Mouse (Mus musculus) kidney, postnatal 0 days (tissue): ENCODE measurements at regions not wholly inside any gene's neighbourhood (a gene's known extent, or its start where the extent isn't known, plus 50 kb on each side); places are given as distances from the start of the nearest gene placed in this dataset.
A peak's percentile ranks its signal among the peaks of the same experiment; 100 is the strongest.

ENCODE experiments used
- ATAC-seq: fragments of 200-750 bp; cut with Nextera tagmentation; replicated peaks from 2 replicates; pipeline ENCODE4 v1.8.0; 2017; ENCODE audit warnings: low read depth, moderate number of reproducible peaks, moderate TSS enrichment, moderate library complexity; ENCODE audit not compliant: low FRiP score
- DNase-seq: peaks from one replicate; pipeline ENCODE4 v3.0.0-alpha.2; 2016; ENCODE audit warnings: low spot score
- H3K27ac ChIP-seq: fragments of 300-500 bp; sonication (generic); 2 replicates; pipeline ENCODE4 v1.5.1; 2014; ENCODE audit warnings: mild to moderate bottlenecking
- H3K27me3 ChIP-seq: fragments of 300-500 bp; sonication (generic); 2 replicates; pipeline ENCODE4 v1.6.1; 2014; ENCODE audit warnings: low read length, mixed read lengths; ENCODE audit not compliant: insufficient read depth
- H3K36me3 ChIP-seq: fragments of 300-500 bp; sonication (generic); 2 replicates; pipeline ENCODE4 v1.6.1; 2014; ENCODE audit warnings: low read length, mixed read lengths; ENCODE audit not compliant: insufficient read depth
- H3K4me1 ChIP-seq: fragments of 300-500 bp; sonication (generic); replicated peaks from 2 replicates; pipeline ENCODE4 v1.6.1; 2014; ENCODE audit warnings: antibody characterized with exemption, low read length, mixed read lengths; ENCODE audit not compliant: insufficient read depth
- H3K4me2 ChIP-seq: fragments of 300-500 bp; sonication (generic); 2 replicates; pipeline ENCODE4 v1.6.1; 2014; ENCODE audit warnings: mild to moderate bottlenecking, low read length, moderate library complexity, mixed read lengths
- H3K4me3 ChIP-seq: fragments of 300-500 bp; sonication (generic); replicated peaks from 2 replicates; pipeline ENCODE4 v1.5.1; 2014; ENCODE audit warnings: low read depth, low read length
- H3K9ac ChIP-seq: fragments of 300-500 bp; sonication (generic); 2 replicates; pipeline ENCODE4 v1.6.1; 2014; ENCODE audit warnings: low read depth, low read length
- H3K9me3 ChIP-seq: fragments of 300-500 bp; sonication (generic); replicated peaks from 2 replicates; pipeline ENCODE4 v1.6.1; 2016; ENCODE audit warnings: low read length, inconsistent platforms, mixed read lengths
- CTCF ChIP-seq: IDR thresholded peaks from 2 replicates; pipeline ENCODE4 v1.5.1; 2016; ENCODE audit warnings: antibody characterized with exemption, low read depth, mild to moderate bottlenecking, moderate library complexity
- WGBS: fragments of 180-500 bp; shearing (Covaris S2); extraction: QIAGEN DNeasy Blood & Tissue Kit; methylation state at CpG from one replicate; pipeline ENCODE4 v1.1.7; 2014; 5-methylcytosine and 5-hydroxymethylcytosine counted together

- WGBS: 79% methylated on average over 5 of the region's 5 CpGs
- no peak for TF ChIP-seq CTCF
- Histone ChIP-seq H3K4me2 (no peak overlapping the region), H3K4me3 (no peak overlapping the region), H3K9ac (no peak overlapping the region), H3K27ac (no peak overlapping the region), H3K27me3 (no peaks in the 10 kb centered on the region), H3K4me1 (no peaks in the 10 kb centered on the region), H3K36me3 (no peaks in the 10 kb centered on the region), H3K9me3 (no peaks in the 10 kb centered on the region)
- ATAC-seq (no peak), DNase-seq (no peak)
Measured at GRCm38 (mm10) chr7:70136837-70137236, 229.7 kb downstream of the Nr2f2 start.

GRCm38 (mm10) chr7:70135416-70135815 lies 231.1 kb downstream of the Nr2f2 start:
- WGBS: 89% methylated on average over 3 of the region's 3 CpGs

GRCm38 (mm10) chr7:70129963-70130362 lies 236.6 kb downstream of the Nr2f2 start:
- Histone ChIP-seq H3K4me3 (no peak overlapping the region), H3K27me3 (no peaks in the 10 kb centered on the region), H3K4me1 (no peaks in the 10 kb centered on the region), H3K9ac (no peak overlapping the region), H3K9me3 (no peaks in the 10 kb centered on the region), H3K4me2 (no peak overlapping the region), H3K36me3 (no peaks in the 10 kb centered on the region), H3K27ac (no peak overlapping the region)
- ATAC-seq: no peak
- WGBS: 80% methylated on average over 15 of the region's 15 CpGs
- TF ChIP-seq CTCF: no peak
- DNase-seq: no peak

More at GRCm38 (mm10) chr7:70135416-70135815, 231.1 kb downstream of the Nr2f2 start:
- DNase-seq (no peak), ATAC-seq (no peak)
- Histone ChIP-seq H3K4me2 (no peak overlapping the region), H3K9ac (no peak overlapping the region), H3K4me3 (no peak overlapping the region), H3K27me3 (no peaks in the 10 kb centered on the region), H3K4me1 (no peaks in the 10 kb centered on the region), H3K9me3 (no peaks in the 10 kb centered on the region), H3K27ac (no peak overlapping the region), H3K36me3 (no peaks in the 10 kb centered on the region)
- no peak for TF ChIP-seq CTCF

- H3K4me2 ChIP-seq: no peak overlapping the region
- no peaks in the 10 kb centered on the region for H3K36me3 ChIP-seq
- no peak overlapping the region for H3K4me3 ChIP-seq
- no peaks in the 10 kb centered on the region for H3K9me3 ChIP-seq
- H3K4me1 ChIP-seq: no peaks in the 10 kb centered on the region
- no peaks in the 10 kb centered on the region for H3K27me3 ChIP-seq
- H3K9ac ChIP-seq: no peak overlapping the region
- no peak for TF ChIP-seq CTCF
- DNase-seq (no peak), ATAC-seq (no peak)
- H3K27ac ChIP-seq: no peak overlapping the region
- 70% methylated on average over 9 of the region's 9 CpGs for WGBS
Measured at GRCm38 (mm10) chr7:70122818-70123217, 243.7 kb downstream of the Nr2f2 start.

- H3K4me3 ChIP-seq: no peak overlapping the region
- 86% methylated on average over 8 of the region's 8 CpGs for WGBS
- H3K4me1 ChIP-seq: no peaks in the 10 kb centered on the region
- ATAC-seq (no peak), DNase-seq (no peak)
- H3K36me3 ChIP-seq: no peaks in the 10 kb centered on the region
- no peak overlapping the region for H3K27ac ChIP-seq
- H3K9ac ChIP-seq: no peak overlapping the region
- H3K4me2 ChIP-seq: no peak overlapping the region
- no peak for TF ChIP-seq CTCF
- no peaks in the 10 kb centered on the region for H3K27me3 ChIP-seq
- no peaks in the 10 kb centered on the region for H3K9me3 ChIP-seq
Measured at GRCm38 (mm10) chr7:70119517-70119916, 247.0 kb downstream of the Nr2f2 start.

GRCm38 (mm10) chr7:70118971-70119370 lies 247.6 kb downstream of the Nr2f2 start:
- Histone ChIP-seq H3K9me3 (no peaks in the 10 kb centered on the region), H3K4me1 (no peaks in the 10 kb centered on the region), H3K4me2 (peak overlapping the region; percentile 62), H3K27ac (no peak overlapping the region), H3K27me3 (no peaks in the 10 kb centered on the region), H3K4me3 (peak overlapping the region; percentile 30), H3K36me3 (no peaks in the 10 kb centered on the region), H3K9ac (no peak overlapping the region)
- DNase-seq: peak; percentile 10
- no peak for TF ChIP-seq CTCF
- ATAC-seq: no peak
- 32% methylated on average over 7 of the region's 7 CpGs for WGBS
